Mouse (Mus musculus) neutrophil, adult 65 days (primary cell): Measurements from ENCODE around the gene Ccl12. TPM values are rescaled to one million over a fixed set of nuclear protein-coding genes. Genes with fewer than 3 reads are reported as not detected.

Experiments used
- total RNA-seq: library from RNA; stranded (reverse); gene quantifications from 2 replicates; pipeline ENCODE4 v1.2.4, GENCODE M21; 2023

Ccl12 gene
- total RNA-seq = not detected in 2 replicates

DNA sequence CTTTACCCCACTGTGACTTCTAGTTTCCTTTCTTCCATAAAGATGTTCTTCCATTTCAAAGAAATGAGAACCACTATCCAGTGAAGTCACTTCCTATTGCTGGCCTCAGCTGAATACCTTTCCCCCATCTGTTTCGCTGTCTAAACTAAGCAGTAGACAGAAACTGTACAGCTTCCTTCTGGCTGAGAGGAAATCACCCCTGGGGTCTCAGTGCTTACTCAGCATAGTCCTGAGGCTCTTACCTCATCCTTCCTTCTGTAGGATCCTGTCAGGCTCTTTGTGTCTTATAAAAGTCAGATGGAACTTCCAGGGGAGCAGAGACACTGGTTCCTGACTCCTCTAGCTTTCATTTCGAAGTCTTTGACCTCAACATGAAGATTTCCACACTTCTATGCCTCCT is at the start of gene Ccl12:
Gene Ccl12 (plus strand): TSS at position 317 of the 400 bp plus-strand sequence.

GRCm38 (mm10) chr11:82057646-82058045 is 44.0 kb upstream of the Ccl12 start, which contains the start of gene Ccl11:
Ccl11 (plus strand) TSS chr11:82057823.

DNA sequence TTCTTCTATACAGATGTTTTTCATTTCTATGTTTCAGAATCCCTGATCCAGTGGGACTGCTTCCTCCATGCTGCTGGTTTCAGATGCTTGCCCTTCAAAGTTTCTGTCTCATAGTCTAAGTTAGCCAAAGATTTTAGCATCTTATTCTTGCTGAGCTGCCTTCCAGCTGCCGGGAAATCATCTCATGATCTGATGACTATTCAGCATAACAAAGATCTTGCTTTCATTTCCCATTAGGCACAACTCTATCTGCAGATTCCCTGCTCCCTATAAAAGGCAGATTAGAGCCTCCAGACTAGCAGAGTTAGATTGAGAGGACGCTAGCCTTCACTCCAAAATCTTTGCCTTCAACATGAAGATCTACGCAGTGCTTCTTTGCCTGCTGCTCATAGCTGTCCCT is 13.2 kb downstream of the Ccl12 start, which contains the start of gene Ccl8:
Gene Ccl8 (plus strand): TSS at position 301 of the 400 bp plus-strand sequence.

Other genes with a start within 250 kb of the Ccl12 start
- 0.38 TPM in 1 of 2 replicates, not detected in the other for gene 5530401A14Rik, start 241.2 kb upstream of the Ccl12 start, total RNA-seq
- not detected in 2 replicates for gene Asic2, start 133.4 kb upstream of the Ccl12 start, total RNA-seq
- 8.5 and 46.6 TPM in 2 replicates for gene Ccl2, start 66.3 kb upstream of the Ccl12 start, total RNA-seq
- not detected in 2 replicates for gene Gm17268, start 63.3 kb upstream of the Ccl12 start, total RNA-seq
- 0.63 TPM in 1 of 2 replicates, not detected in the other for gene Ccl7, start 56.1 kb upstream of the Ccl12 start, total RNA-seq
- gene Ccl11, start 44.0 kb upstream of the Ccl12 start, total RNA-seq = not detected in 2 replicates
- gene Ccl8, start 13.3 kb downstream of the Ccl12 start, total RNA-seq = not detected in 2 replicates
- gene Ccl1, start 203.8 kb downstream of the Ccl12 start, total RNA-seq = not detected in 2 replicates